Mouse (Mus musculus) intestine, embryonic 16.5 days (tissue): ENCODE data around the gene Chrdl2. TPM values are rescaled to one million over a fixed set of nuclear protein-coding genes. Genes with fewer than 3 reads are reported as not detected.
"Not testable (repeated sequence)": the region's sequence is repeated elsewhere in the genome, so short reads cannot be mapped to it uniquely, and the experiment has no call there.

Experiments used
- ATAC-seq: fragments of 200-750 bp; cut with Nextera tagmentation; 2 replicates; pipeline ENCODE4 v1.8.0; 2017; ENCODE audit warnings: moderate TSS enrichment, moderate library complexity
- H3K27ac ChIP-seq: fragments of 300-500 bp; sonication (generic); 2 replicates; pipeline ENCODE4 v1.5.1; 2014; ENCODE audit warnings: mild to moderate bottlenecking, low read length
- H3K27me3 ChIP-seq: fragments of 300-500 bp; sonication (generic); replicated peaks from 2 replicates; pipeline ENCODE4 v1.6.1; 2014; ENCODE audit warnings: low read length, control low read depth, mixed read lengths; ENCODE audit not compliant: control insufficient read depth, insufficient read depth
- H3K36me3 ChIP-seq: fragments of 300-500 bp; sonication (generic); 2 replicates; pipeline ENCODE4 v1.6.1; 2014; ENCODE audit warnings: low read length, control low read depth; ENCODE audit not compliant: control insufficient read depth, insufficient read depth
- H3K4me1 ChIP-seq: fragments of 300-500 bp; sonication (generic); 2 replicates; pipeline ENCODE4 v1.6.1; 2014; ENCODE audit warnings: low read length, control low read depth, mixed read lengths; ENCODE audit not compliant: control insufficient read depth, insufficient read depth
- H3K4me2 ChIP-seq: fragments of 300-500 bp; sonication (generic); 2 replicates; pipeline ENCODE4 v1.6.1; 2014; ENCODE audit warnings: low read depth, low read length, control low read depth
- H3K4me3 ChIP-seq: fragments of 300-500 bp; sonication (generic); 2 replicates; pipeline ENCODE4 v1.5.1; 2014; ENCODE audit warnings: mild to moderate bottlenecking, low read length
- H3K9ac ChIP-seq: fragments of 300-500 bp; sonication (generic); 2 replicates; pipeline ENCODE4 v1.6.1; 2014; ENCODE audit warnings: low read depth, low read length
- H3K9me3 ChIP-seq: fragments of 300-500 bp; sonication (generic); 2 replicates; pipeline ENCODE4 v1.6.1; 2016; ENCODE audit warnings: low read length, control low read depth; ENCODE audit not compliant: control insufficient read depth
- WGBS: fragments of 180-500 bp; shearing (Covaris S2); extraction: QIAGEN DNeasy Blood & Tissue Kit; methylation state at CpG from one replicate; pipeline ENCODE4 v1.1.7; 2014; 5-methylcytosine and 5-hydroxymethylcytosine counted together
- polyA plus RNA-seq: library from polyadenylated mRNA; unstranded; fragments of >200 nt; fragmentation: Nextera tagmentation; extraction: Ambion mirVana; gene quantifications from 2 replicates; pipeline ENCODE4 v1.2.1, GENCODE M21; 2015

The Chrdl2 gene
- 0.61 and 0.72 TPM in 2 replicates for polyA plus RNA-seq

GRCm38 (mm10) chr7:100005790-100006189, at the start of gene Chrdl2:
Chrdl2 (plus strand) TSS chr7:100006172.
- Histone ChIP-seq H3K4me2 (peak within 1 kb of the TSS; percentile 92), H3K4me1 (0 out of 2 replicates have a peak, but pooled peaks cover 3% of the 10 kb centered on the region), H3K27ac (no peak within 1 kb of the TSS), H3K36me3 (no peaks in the 10 kb centered on the region), H3K9ac (peak within 1 kb of the TSS; percentile 45), H3K27me3 (peaks cover 39% of the 10 kb centered on the region), H3K9me3 (no peaks in the 10 kb centered on the region), H3K4me3 (peak within 1 kb of the TSS; percentile 52)
- WGBS: under 1% methylated on average over 43 of the region's 44 CpGs
- peak; percentile 68 for ATAC-seq

GRCm38 (mm10) chr7:99957226-99957965, 48.6 kb upstream of the Chrdl2 start:
- no peaks in the 10 kb centered on the region for H3K27me3 ChIP-seq
- peaks cover 3% of the 10 kb centered on the region for H3K4me1 ChIP-seq
- H3K27ac ChIP-seq: no peak overlapping the region; the same call in 1 of the 2 replicates
- no peaks in the 10 kb centered on the region for H3K36me3 ChIP-seq
- no peak overlapping the region for H3K9ac ChIP-seq
- H3K9me3 ChIP-seq: no peaks in the 10 kb centered on the region
- H3K4me3 ChIP-seq: no peak overlapping the region
- ATAC-seq: no peak
- no peak overlapping the region for H3K4me2 ChIP-seq
- WGBS: 76% methylated on average over 12 of the region's 12 CpGs

- H3K9me3 ChIP-seq, H3K27me3 ChIP-seq, H3K27ac ChIP-seq, H3K36me3 ChIP-seq, H3K4me2 ChIP-seq, H3K4me3 ChIP-seq, ATAC-seq, H3K9ac ChIP-seq: not testable (repeated sequence)
- peaks cover 23% of the 10 kb centered on the region for H3K4me1 ChIP-seq
- WGBS: 37% methylated on average over 2 of the region's 2 CpGs
Measured at GRCm38 (mm10) chr7:99960571-99960970, 45.4 kb upstream of the Chrdl2 start.

GRCm38 (mm10) chr7:99961518-99961917, 44.5 kb upstream of the Chrdl2 start:
- H3K9me3 ChIP-seq: no peaks in the 10 kb centered on the region
- H3K27ac ChIP-seq: no peak overlapping the region
- ATAC-seq: no peak
- H3K4me1 ChIP-seq: peaks cover 31% of the 10 kb centered on the region
- H3K9ac ChIP-seq: no peak overlapping the region
- no peak overlapping the region for H3K4me2 ChIP-seq
- H3K4me3 ChIP-seq: no peak overlapping the region
- no peaks in the 10 kb centered on the region for H3K27me3 ChIP-seq
- H3K36me3 ChIP-seq: no peaks in the 10 kb centered on the region
- 78% methylated on average over 2 of the region's 2 CpGs for WGBS

GRCm38 (mm10) chr7:99962536-99963236, 43.3 kb upstream of the Chrdl2 start:
- Histone ChIP-seq H3K27ac (no peak overlapping the region), H3K36me3 (no peaks in the 10 kb centered on the region), H3K4me3 (no peak overlapping the region), H3K9ac (no peak overlapping the region), H3K4me1 (peaks cover 33% of the 10 kb centered on the region), H3K27me3 (no peaks in the 10 kb centered on the region), H3K9me3 (no peaks in the 10 kb centered on the region), H3K4me2 (no peak overlapping the region)
- WGBS: 66% methylated on average over 8 of the region's 8 CpGs
- no peak for ATAC-seq

- 66% methylated on average over 3 of the region's 3 CpGs for WGBS
- no peaks in the 10 kb centered on the region for H3K27me3 ChIP-seq
- peaks cover 33% of the 10 kb centered on the region for H3K4me1 ChIP-seq
- ATAC-seq: no peak
- H3K27ac ChIP-seq: 0 out of 2 replicates have a peak overlapping the region, but pooled peaks have one; percentile 11
- no peaks in the 10 kb centered on the region for H3K36me3 ChIP-seq
- no peak overlapping the region for H3K4me3 ChIP-seq
- H3K9me3 ChIP-seq: no peaks in the 10 kb centered on the region
- H3K4me2 ChIP-seq: no peak overlapping the region
- H3K9ac ChIP-seq: no peak overlapping the region
Measured at GRCm38 (mm10) chr7:99963237-99963860, 42.6 kb upstream of the Chrdl2 start.

- Histone ChIP-seq H3K9me3 (no peaks in the 10 kb centered on the region), H3K27me3 (no peaks in the 10 kb centered on the region), H3K4me1 (peaks cover 33% of the 10 kb centered on the region), H3K27ac (peak overlapping the region; percentile 85), H3K36me3 (no peaks in the 10 kb centered on the region), H3K4me2 (0 out of 2 replicates have a peak overlapping the region, but pooled peaks have one; percentile 1), H3K4me3 (no peak overlapping the region), H3K9ac (peak overlapping the region; percentile 40)
- ATAC-seq: peak; percentile 73
- WGBS: 19% methylated on average over 9 of the region's 9 CpGs
Measured at GRCm38 (mm10) chr7:99965020-99965841, 40.7 kb upstream of the Chrdl2 start.

- no peak overlapping the region for H3K4me2 ChIP-seq
- no peak for ATAC-seq
Measured at GRCm38 (mm10) chr7:99966011-99966721, 39.8 kb upstream of the Chrdl2 start.

More at GRCm38 (mm10) chr7:99966011-99966721, 39.8 kb upstream of the Chrdl2 start:
- Histone ChIP-seq H3K4me1 (peaks cover 33% of the 10 kb centered on the region), H3K27me3 (no peaks in the 10 kb centered on the region), H3K9me3 (no peaks in the 10 kb centered on the region), H3K27ac (peak overlapping the region; percentile 34; the same call in 1 of the 2 replicates), H3K4me3 (no peak overlapping the region), H3K36me3 (no peaks in the 10 kb centered on the region), H3K9ac (no peak overlapping the region)
- 47% methylated on average over 9 of the region's 9 CpGs for WGBS
